Mouse (Mus musculus) hindbrain, embryonic 13.5 days (tissue): Measurements from ENCODE around the gene Lrp3. TPM values are rescaled to one million over a fixed set of nuclear protein-coding genes. Genes with fewer than 3 reads are reported as not detected.

Source experiments
- ATAC-seq: fragments of 200-750 bp; cut with Nextera tagmentation; 2 replicates; pipeline ENCODE4 v1.8.0; 2017; ENCODE audit warnings: moderate TSS enrichment; ENCODE audit not compliant: low FRiP score
- H3K27ac ChIP-seq: fragments of 300-500 bp; sonication (generic); 2 replicates; pipeline ENCODE4 v1.5.1; 2015; ENCODE audit warnings: inconsistent platforms, mild to moderate bottlenecking, moderate library complexity
- H3K27me3 ChIP-seq: fragments of 300-500 bp; sonication (generic); 2 replicates; pipeline ENCODE4 v1.6.1; 2015; ENCODE audit warnings: mild to moderate bottlenecking, inconsistent platforms
- H3K36me3 ChIP-seq: fragments of 300-500 bp; sonication (generic); 2 replicates; pipeline ENCODE4 v1.6.1; 2015; ENCODE audit warnings: mild to moderate bottlenecking, inconsistent platforms
- H3K4me1 ChIP-seq: fragments of 300-500 bp; sonication (generic); replicated peaks from 2 replicates; pipeline ENCODE4 v1.6.1; 2015; ENCODE audit warnings: inconsistent platforms
- H3K4me2 ChIP-seq: fragments of 300-500 bp; sonication (generic); 2 replicates; pipeline ENCODE4 v1.6.1; 2015; ENCODE audit warnings: inconsistent platforms, mild to moderate bottlenecking, moderate library complexity
- H3K4me3 ChIP-seq: fragments of 300-500 bp; sonication (generic); 2 replicates; pipeline ENCODE4 v1.5.1; 2015; ENCODE audit warnings: mild to moderate bottlenecking, inconsistent platforms
- H3K9ac ChIP-seq: fragments of 300-500 bp; sonication (generic); 2 replicates; pipeline ENCODE4 v1.6.1; 2015; ENCODE audit warnings: mild to moderate bottlenecking, inconsistent platforms
- H3K9me3 ChIP-seq: fragments of 300-500 bp; sonication (generic); 2 replicates; pipeline ENCODE4 v1.6.1; 2016; ENCODE audit warnings: inconsistent platforms
- WGBS: fragments of 180-500 bp; shearing (Covaris S2); methylation state at CpG from one replicate; pipeline ENCODE4 v1.1.7; 2015; 5-methylcytosine and 5-hydroxymethylcytosine counted together
- polyA plus RNA-seq: library from polyadenylated mRNA; unstranded; fragments of >200 nt; fragmentation: Nextera tagmentation; extraction: Ambion mirVana; gene quantifications from 2 replicates; pipeline ENCODE4 v1.2.1, GENCODE M21; 2015

Gene Lrp3
- polyA plus RNA-seq, 1 experiment from 2014 or later: 27.2 TPM

DNA sequence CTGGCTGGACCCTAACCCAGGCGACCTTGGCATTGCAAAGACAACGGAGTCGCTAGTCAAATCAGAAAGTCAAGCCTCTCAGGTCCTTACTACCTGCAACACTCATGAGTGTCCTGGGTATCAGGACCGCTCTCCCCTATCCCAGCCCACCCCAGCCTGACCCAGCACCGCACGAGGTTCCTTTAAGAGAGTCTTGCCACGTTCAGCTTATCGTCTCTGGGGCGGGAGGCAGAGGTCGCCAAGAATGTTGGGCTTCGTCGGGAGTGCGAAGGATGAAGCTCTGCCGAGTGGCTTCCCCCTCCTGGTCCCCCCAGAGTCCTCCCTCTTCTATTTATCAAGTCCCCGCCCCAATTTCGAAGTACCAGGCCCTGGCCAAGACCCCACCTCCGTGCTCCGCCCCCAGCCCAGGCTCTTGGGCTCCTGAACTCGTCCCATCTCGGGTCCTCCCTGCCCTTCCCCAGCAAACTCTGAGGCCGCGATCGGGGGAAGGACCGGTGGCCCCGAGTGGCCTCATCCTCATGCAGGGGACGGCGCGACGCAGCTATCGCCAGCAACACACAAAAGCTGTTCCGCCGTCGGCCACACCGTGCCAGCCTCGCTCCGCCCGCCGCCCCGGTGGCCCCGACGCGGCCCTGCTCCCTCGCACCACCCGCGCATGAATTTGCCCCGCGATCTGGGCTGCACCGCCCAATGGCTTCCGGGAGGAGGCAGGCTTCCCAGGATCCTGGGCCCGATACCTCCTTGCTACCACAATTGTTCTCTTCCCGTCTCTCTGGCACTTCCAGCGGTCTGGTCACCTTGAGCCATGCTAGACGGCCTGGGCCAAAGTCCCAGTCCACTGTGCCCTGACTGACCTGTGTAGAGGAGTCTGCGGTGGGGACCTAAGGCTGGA is 30.2 kb downstream of the Lrp3 start:
- Histone ChIP-seq H3K36me3 (no peaks in the 10 kb centered on the region), H3K4me2 (peak overlapping the region; percentile 60), H3K9ac (no peak overlapping the region; the same call in 1 of the 2 replicates), H3K27me3 (peaks cover 55% of the 10 kb centered on the region), H3K27ac (no peak overlapping the region), H3K9me3 (no peaks in the 10 kb centered on the region; the same call in 1 of the 2 replicates), H3K4me1 (peaks cover 17% of the 10 kb centered on the region), H3K4me3 (peak overlapping the region; percentile 41)
- ATAC-seq: peak; percentile 64; the same call in 1 of the 2 replicates
- WGBS: 2% methylated on average over 54 of the region's 54 CpGs

DNA sequence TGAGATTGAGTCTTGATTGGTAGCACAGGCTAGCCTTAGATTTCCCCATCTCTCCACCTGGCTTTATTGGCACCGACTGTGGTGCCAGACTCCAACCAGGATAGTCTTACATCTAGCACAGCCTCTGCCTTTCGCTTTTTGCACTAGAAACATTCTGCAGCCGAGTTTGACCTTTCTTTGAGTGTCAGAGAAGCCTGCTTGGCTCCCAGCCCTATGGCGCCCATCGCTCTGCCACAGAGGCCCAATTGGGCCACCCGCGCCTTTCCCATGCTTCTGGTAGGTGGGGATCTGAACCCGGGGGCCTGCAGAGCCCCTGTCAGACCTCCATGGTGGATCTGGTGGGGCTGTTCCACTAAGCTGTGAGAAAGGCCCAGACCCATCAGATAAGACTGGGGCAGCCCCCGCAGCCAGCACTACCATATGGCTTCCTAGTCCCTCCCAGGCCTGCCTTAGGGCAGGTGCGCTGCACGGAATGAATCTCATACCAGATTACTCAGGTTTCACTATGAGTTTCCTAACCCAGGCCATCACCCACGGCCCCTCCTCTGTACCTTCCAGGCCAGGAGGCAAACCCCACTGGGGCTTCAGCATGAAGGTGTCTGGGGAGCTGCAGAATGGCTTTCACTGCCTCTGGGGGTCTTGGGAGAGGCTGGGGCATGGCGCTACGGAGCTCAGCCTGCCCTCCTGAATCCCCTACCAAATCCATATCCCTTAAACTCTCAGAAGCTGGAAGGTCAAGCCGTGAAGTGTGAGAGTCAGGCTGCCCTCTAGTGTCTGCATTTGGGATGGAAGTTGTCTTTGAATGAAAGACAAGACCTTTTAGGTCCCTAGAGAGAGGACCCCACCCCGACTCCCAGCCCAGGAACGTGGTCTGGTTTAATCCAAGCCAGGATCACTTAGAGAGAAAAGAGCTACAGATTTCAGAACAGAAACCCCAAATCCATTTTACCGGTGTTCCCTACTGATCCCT is 38.6 kb downstream of the Lrp3 start:
- peaks cover 18% of the 10 kb centered on the region for H3K27me3 ChIP-seq
- no peak overlapping the region for H3K4me3 ChIP-seq
- H3K4me2 ChIP-seq: no peak overlapping the region
- ATAC-seq: no peak
- H3K9me3 ChIP-seq: no peaks in the 10 kb centered on the region
- no peak overlapping the region for H3K9ac ChIP-seq
- no peaks in the 10 kb centered on the region for H3K36me3 ChIP-seq
- H3K27ac ChIP-seq: no peak overlapping the region
- peaks cover 7% of the 10 kb centered on the region; the same call in 1 of the 2 replicates for H3K4me1 ChIP-seq
- WGBS: 56% methylated on average over 18 of the region's 18 CpGs

DNA sequence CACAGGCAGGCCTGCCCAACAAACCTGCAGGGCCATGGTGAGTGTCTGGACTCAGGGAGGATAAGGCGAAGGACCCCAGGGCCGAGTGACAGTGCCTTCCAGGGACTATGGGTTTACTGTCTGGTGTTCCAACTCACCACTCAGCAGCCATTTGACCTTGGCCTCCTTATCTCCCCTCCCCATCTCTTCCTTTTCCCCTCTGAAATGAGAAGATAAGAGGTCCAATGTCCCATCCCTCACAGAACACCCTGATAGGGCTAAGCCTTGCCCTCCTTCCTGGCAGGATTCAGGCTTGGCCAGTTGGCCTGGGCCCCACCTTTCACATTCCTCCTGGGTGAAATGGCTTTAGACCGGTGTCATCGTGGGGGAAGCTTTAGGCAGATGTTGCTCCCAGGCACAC is 39.8 kb downstream of the Lrp3 start:
- no peak for ATAC-seq
- WGBS: 84% methylated on average over 4 of the region's 4 CpGs

DNA sequence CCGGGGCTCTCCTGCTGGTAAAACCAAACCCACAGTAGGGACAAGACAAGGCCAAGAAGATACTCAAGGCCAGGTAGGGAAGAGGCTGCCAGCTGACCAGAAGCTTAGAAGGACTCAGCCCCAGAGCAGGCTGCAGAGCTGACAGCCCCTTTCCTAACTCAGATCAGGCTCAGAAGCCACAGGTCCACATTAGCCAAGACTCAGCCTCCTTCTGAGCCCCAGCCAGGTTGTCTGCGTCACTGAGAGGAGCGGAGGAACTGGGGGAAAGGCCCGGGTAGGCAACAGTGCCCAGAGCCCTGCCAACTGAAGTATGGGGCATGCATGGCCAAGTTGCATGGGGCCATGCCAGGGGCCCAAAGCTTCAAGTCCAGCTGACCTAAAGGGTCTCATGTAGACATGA is 42.8 kb downstream of the Lrp3 start:
- no peak overlapping the region for H3K4me2 ChIP-seq
- WGBS: 83% methylated on average over 4 of the region's 4 CpGs
- ATAC-seq: no peak

More for the DNA sequence above, 39.8 kb downstream of the Lrp3 start:
- Histone ChIP-seq H3K9ac (no peak overlapping the region), H3K27ac (no peak overlapping the region), H3K27me3 (peaks cover 21% of the 10 kb centered on the region), H3K4me3 (no peak overlapping the region), H3K36me3 (no peaks in the 10 kb centered on the region), H3K4me2 (no peak overlapping the region), H3K4me1 (peaks cover 9% of the 10 kb centered on the region; the same call in 1 of the 2 replicates), H3K9me3 (no peaks in the 10 kb centered on the region)

DNA sequence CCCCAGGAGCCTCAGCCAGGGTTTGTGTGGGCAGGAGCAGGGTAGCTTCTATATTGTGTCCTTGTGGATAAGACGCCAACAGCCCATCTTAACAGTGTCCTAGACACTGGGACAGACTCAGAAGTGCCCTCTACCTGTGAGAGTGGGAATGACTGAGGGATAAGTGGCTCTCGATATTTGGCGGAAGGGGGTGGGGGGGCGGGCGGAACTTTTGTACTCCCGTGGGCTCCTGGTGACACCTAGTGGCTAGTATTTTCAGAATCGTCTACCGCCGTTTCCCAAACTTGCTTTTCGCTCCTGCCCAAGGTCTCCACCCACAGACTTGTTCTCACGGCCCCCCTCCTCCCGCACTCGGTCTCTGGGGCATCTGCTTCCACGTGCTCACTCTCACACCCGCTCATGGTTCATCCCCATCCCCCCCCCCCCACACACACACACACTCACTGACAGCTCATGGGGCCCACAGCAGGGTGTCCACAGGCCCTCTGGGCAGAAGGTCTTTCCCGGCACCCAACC is 43.4 kb downstream of the Lrp3 start:
- peak overlapping the region; percentile 23 for H3K4me2 ChIP-seq
- H3K27ac ChIP-seq: no peak overlapping the region
- peak; percentile 74 for ATAC-seq
- WGBS: 3% methylated on average over 16 of the region's 16 CpGs
- no peak overlapping the region for H3K4me3 ChIP-seq
- H3K9ac ChIP-seq: no peak overlapping the region
- H3K27me3 ChIP-seq: peaks cover 36% of the 10 kb centered on the region
- peaks cover 9% of the 10 kb centered on the region; the same call in 1 of the 2 replicates for H3K4me1 ChIP-seq
- H3K36me3 ChIP-seq: no peaks in the 10 kb centered on the region
- H3K9me3 ChIP-seq: no peaks in the 10 kb centered on the region

More for the DNA sequence above, 42.8 kb downstream of the Lrp3 start:
- Histone ChIP-seq H3K36me3 (no peaks in the 10 kb centered on the region), H3K27me3 (peaks cover 31% of the 10 kb centered on the region), H3K9ac (no peak overlapping the region), H3K9me3 (no peaks in the 10 kb centered on the region), H3K4me1 (peaks cover 9% of the 10 kb centered on the region; the same call in 1 of the 2 replicates), H3K27ac (no peak overlapping the region), H3K4me3 (no peak overlapping the region)

DNA sequence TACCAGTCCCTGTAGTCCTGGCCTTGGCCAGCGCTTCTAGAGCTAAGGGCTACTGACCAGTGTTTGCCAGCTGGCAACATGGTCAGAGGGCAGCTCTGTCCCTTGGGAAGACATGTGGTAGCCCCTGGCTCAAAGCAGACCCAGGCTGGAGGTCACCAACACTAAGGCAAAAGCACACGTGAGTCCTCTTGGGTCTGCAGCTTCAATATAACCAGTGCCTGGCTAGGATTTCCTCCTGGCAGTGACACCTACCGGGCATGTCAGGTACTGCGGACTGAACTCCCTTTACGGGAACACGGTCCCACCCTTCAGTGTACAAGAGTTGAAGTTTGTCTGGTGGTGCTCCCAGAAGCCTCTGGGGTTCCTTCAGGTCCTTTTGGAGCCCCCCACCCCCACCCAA is 46.0 kb downstream of the Lrp3 start:
- Histone ChIP-seq H3K9ac (no peak overlapping the region), H3K9me3 (no peaks in the 10 kb centered on the region), H3K4me1 (peaks cover 6% of the 10 kb centered on the region; the same call in 1 of the 2 replicates), H3K4me2 (no peak overlapping the region), H3K27me3 (peaks cover 36% of the 10 kb centered on the region), H3K36me3 (no peaks in the 10 kb centered on the region), H3K4me3 (no peak overlapping the region), H3K27ac (no peak overlapping the region)
- 16% methylated on average over 6 of the region's 6 CpGs for WGBS
- peak; percentile 11; the same call in 1 of the 2 replicates for ATAC-seq

DNA sequence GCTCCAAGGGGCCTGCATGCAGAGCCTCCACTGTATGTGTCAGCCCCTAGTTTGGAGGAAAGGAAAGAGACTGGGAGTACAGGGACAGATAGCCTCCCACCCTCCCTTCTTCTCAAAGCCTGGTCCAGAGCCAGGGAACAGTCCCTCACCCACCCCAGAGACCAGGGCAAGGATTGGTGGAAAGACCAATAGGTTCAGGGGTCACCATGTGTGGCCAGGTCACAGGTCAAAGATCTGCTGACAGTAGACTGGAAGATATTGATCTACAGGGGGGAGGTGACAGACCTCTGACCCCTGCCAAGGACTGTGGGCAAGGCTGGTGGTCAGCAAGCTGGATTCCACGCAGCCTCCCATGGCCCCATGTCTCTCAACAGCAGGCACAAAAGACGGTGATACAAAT is 47.4 kb downstream of the Lrp3 start:
- H3K9me3 ChIP-seq: no peaks in the 10 kb centered on the region
- no peak overlapping the region for H3K9ac ChIP-seq
- no peak overlapping the region for H3K4me3 ChIP-seq
- WGBS: 38% methylated on average over 2 of the region's 2 CpGs
- H3K27me3 ChIP-seq: peaks cover 28% of the 10 kb centered on the region
- no peak overlapping the region for H3K27ac ChIP-seq
- no peak overlapping the region for H3K4me2 ChIP-seq
- ATAC-seq: no peak
- no peaks in the 10 kb centered on the region for H3K36me3 ChIP-seq
- H3K4me1 ChIP-seq: peaks cover 6% of the 10 kb centered on the region; the same call in 1 of the 2 replicates

DNA sequence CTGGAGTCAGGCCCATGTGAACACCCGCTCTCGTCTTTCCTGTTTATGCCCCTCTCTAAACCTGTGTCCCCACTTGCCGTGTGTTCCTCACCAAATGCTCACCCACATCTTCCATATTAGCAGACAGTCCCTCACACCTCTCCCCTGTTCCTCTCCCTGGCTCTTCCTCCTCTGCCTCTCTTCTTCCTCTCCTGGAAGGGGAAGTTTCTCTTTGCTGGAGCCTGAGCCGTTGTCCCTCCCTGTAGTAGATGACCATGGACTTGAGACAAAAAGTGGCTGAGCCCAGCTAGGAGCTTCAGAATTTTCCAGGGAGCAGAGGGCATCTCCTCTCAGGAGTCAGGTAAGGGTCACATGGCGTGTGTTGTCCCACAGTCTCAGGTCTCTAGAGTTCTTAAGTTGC is 48.3 kb downstream of the Lrp3 start:
- Histone ChIP-seq H3K9ac (no peak overlapping the region), H3K36me3 (no peaks in the 10 kb centered on the region), H3K4me2 (no peak overlapping the region), H3K27ac (no peak overlapping the region), H3K9me3 (no peaks in the 10 kb centered on the region), H3K27me3 (peaks cover 21% of the 10 kb centered on the region; the same call in 1 of the 2 replicates), H3K4me3 (no peak overlapping the region), H3K4me1 (peaks cover 3% of the 10 kb centered on the region; the same call in 1 of the 2 replicates)
- 85% methylated on average over 5 of the region's 5 CpGs for WGBS
- no peak for ATAC-seq

DNA sequence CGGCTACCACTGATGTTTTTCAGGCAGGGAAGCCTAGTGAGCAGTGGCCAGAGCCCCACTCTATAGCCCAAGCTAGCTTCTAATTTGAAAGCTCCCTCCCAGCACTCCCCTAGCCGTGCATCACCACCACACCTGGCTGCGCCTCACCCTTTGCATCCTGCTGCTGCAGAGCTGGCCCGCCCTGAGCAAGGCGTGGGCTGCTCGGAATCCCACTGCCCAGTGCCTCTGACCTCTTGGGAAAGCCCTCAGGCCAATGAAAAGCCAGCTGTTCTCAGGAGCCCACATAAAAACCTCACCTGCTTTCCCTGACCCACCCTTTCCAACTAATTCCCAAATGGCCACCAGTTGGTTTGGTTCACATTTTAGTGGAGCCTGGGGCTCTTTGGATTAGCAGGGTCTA is 51.2 kb downstream of the Lrp3 start:
- 80% methylated on average over 6 of the region's 6 CpGs for WGBS
- Histone ChIP-seq H3K27ac (no peak overlapping the region), H3K36me3 (no peaks in the 10 kb centered on the region), H3K4me2 (no peak overlapping the region), H3K4me1 (no peaks in the 10 kb centered on the region), H3K27me3 (0 out of 2 replicates have a peak, but pooled peaks cover 8% of the 10 kb centered on the region), H3K4me3 (no peak overlapping the region), H3K9ac (no peak overlapping the region), H3K9me3 (no peaks in the 10 kb centered on the region)
- ATAC-seq: no peak

DNA sequence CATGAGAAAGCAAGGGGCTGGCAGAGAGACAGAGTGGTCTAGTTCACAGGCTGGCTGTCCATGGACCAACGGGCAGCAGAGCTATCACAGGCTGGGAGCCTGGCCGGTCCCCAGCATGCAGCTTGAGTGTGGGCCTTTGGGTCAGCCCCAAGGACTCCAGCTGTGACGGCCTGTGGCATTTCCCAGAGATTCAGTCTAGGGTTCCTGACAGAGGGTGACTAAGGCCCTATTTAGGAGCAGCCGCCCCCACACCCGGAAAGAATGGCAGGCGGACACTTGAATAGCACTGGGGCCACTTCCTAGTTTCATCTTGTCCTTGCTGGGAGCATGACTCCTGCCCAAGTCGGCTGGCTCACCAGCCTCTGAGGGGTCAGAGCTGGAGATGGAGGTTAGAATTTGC is 51.7 kb downstream of the Lrp3 start:
- Histone ChIP-seq H3K4me3 (no peak overlapping the region), H3K4me2 (no peak overlapping the region), H3K27ac (no peak overlapping the region), H3K27me3 (0 out of 2 replicates have a peak, but pooled peaks cover 8% of the 10 kb centered on the region), H3K9ac (no peak overlapping the region), H3K9me3 (no peaks in the 10 kb centered on the region), H3K4me1 (no peaks in the 10 kb centered on the region), H3K36me3 (no peaks in the 10 kb centered on the region)
- ATAC-seq: no peak
- 62% methylated on average over 7 of the region's 7 CpGs for WGBS

DNA sequence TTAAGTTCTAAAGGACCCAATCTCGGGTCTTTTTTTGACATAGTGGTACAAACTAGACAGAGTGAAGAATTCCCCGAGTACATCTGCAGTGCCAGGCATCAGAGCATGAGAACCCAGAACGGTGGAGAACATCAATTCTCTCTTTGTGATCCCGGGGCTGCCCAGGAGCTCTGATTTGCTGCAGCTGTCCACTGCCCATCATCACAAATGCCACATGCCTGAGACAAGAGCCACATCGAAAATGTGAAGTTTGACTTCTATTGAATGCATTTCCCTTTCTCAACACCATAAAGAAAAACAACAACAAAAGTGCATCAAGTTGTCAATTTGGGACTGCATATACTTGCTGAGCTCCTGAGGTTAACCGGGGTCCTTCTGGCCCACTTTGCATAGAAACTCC is 52.9 kb downstream of the Lrp3 start:
- no peak overlapping the region for H3K4me2 ChIP-seq
- 82% methylated on average over 6 of the region's 6 CpGs for WGBS
- H3K27ac ChIP-seq: no peak overlapping the region
- H3K36me3 ChIP-seq: no peaks in the 10 kb centered on the region
- H3K9me3 ChIP-seq: no peaks in the 10 kb centered on the region
- no peak overlapping the region for H3K4me3 ChIP-seq
- no peaks in the 10 kb centered on the region for H3K4me1 ChIP-seq
- no peak for ATAC-seq
- 0 out of 2 replicates have a peak, but pooled peaks cover 8% of the 10 kb centered on the region for H3K27me3 ChIP-seq
- H3K9ac ChIP-seq: no peak overlapping the region

DNA sequence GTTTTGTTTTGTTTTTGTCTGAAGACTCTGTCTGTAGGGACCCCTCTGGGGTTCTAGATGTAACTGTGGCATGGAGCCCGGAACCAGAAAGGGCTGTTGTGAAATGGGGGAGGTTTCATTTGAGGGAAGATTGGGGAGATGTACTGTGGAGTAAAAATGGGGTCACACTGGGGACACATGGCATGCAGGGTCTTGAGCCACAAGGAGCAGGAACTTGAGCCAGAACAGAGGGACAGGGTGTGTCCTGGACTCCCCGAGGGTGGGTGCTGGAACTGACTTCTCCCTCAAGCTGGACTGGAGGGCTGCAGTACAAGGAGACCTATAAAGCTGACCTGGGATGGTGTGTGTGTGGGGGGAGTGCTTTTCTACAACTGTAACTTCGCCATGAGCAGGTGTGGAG is 57.8 kb downstream of the Lrp3 start:
- Histone ChIP-seq H3K9ac (no peak overlapping the region), H3K4me1 (no peaks in the 10 kb centered on the region), H3K9me3 (no peaks in the 10 kb centered on the region), H3K27me3 (no peaks in the 10 kb centered on the region), H3K27ac (no peak overlapping the region), H3K4me3 (no peak overlapping the region), H3K4me2 (no peak overlapping the region), H3K36me3 (no peaks in the 10 kb centered on the region)
- WGBS: 66% methylated on average over 3 of the region's 3 CpGs
- no peak for ATAC-seq
